Mouse (Mus musculus) erythroblast, embryonic 14.5 days (primary cell): ENCODE results near the gene Morc4.

Experiments used
- GATA1 ChIP-seq: IDR thresholded peaks from 2 replicates; pipeline ENCODE4 v1.6.1; 2012; ENCODE audit warnings: low read length, inconsistent platforms, mixed read lengths
- TAL1 ChIP-seq: IDR thresholded peaks from 3 replicates; pipeline ENCODE4 v1.6.1; 2012; ENCODE audit warnings: low read length, inconsistent platforms, mixed read lengths

DNA sequence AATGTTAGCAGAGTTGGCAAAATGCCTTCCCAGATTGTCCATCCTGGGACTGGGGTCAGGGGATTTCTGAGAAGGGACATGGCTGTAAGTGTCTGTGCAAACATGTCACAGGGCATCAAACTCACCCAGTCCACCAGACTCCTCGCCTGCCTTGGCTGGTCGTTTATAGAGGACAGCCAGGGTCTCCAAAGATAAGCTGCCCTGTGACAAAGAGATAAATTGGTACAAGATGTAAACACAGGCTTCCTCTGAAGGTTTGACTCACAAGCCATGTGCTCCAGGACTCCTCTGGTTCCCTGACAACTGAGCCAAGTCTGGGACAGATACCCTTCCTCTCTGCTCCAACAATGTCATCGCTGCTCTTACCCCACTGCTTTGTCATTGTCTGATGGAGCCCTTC, 90.5 kb downstream of the Morc4 start:
- TF ChIP-seq TAL1: no peak
- TF ChIP-seq GATA1: no peak
